Mouse (Mus musculus): Measurements from ENCODE around the gene Il31ra. TPM values are rescaled to one million over a fixed set of nuclear protein-coding genes. Genes with fewer than 3 reads are reported as not detected.
"Not testable (repeated sequence)": the region's sequence is repeated elsewhere in the genome, so short reads cannot be mapped to it uniquely, and the experiment has no call there.

Gene Il31ra
- polyA plus RNA-seq, 1 experiment from 2014 or later, result 0.06 TPM

- Histone ChIP-seq H3K4me3 (ENCODE audit: low read depth, low read length) (no peak overlapping the region), H3K27me3 (ENCODE audit: insufficient read depth, low read length) (no peaks in the 10 kb centered on the region), H3K4me2 (ENCODE audit: low read depth, low read length) (no peak overlapping the region), H3K36me3 (replicated peaks; ENCODE audit: insufficient read depth, low read length) (no peaks in the 10 kb centered on the region), H3K27ac (ENCODE audit: low read depth) (no peak overlapping the region), H3K9me3 (ENCODE audit: low read length) (no peaks in the 10 kb centered on the region), H3K4me1 (ENCODE audit: insufficient read depth) (no peaks in the 10 kb centered on the region), H3K9ac (replicated peaks) (no peak overlapping the region)
- WGBS (ENCODE audit: insufficient replicate concordance), result 41% methylated on average over 2 of the region's 2 CpGs
- no peak for TF ChIP-seq EP300 (IDR thresholded peaks at IDR 0.05; ENCODE audit: low read depth)
- TF ChIP-seq CTCF (IDR thresholded peaks at IDR 0.05; ENCODE audit: low read depth), result no peak
- no peak for DNase-seq
- no peak for ATAC-seq
These were observed 3.9 kb downstream of the Il31ra start for GRCm38 (mm10) chr13:112590254-112590653.

GRCm38 (mm10) chr13:112589625-112590024 lies 4.5 kb downstream of the Il31ra start:
- H3K4me3 ChIP-seq (ENCODE audit: low read depth, low read length), result no peak overlapping the region
- no peak overlapping the region for H3K9ac ChIP-seq (replicated peaks)
- TF ChIP-seq EP300 (IDR thresholded peaks at IDR 0.05; ENCODE audit: low read depth) (no peak), CTCF (IDR thresholded peaks at IDR 0.05; ENCODE audit: low read depth) (no peak)
- H3K4me2 ChIP-seq (ENCODE audit: low read depth, low read length), result no peak overlapping the region
- DNase-seq (no peak), ATAC-seq (no peak)
- H3K9me3 ChIP-seq (ENCODE audit: low read length), result no peaks in the 10 kb centered on the region
- H3K27ac ChIP-seq (ENCODE audit: low read depth), result no peak overlapping the region
- no peaks in the 10 kb centered on the region for H3K36me3 ChIP-seq (replicated peaks; ENCODE audit: insufficient read depth, low read length)
- H3K4me1 ChIP-seq (ENCODE audit: insufficient read depth), result no peaks in the 10 kb centered on the region
- no peaks in the 10 kb centered on the region for H3K27me3 ChIP-seq (ENCODE audit: insufficient read depth, low read length)

GRCm38 (mm10) chr13:112584556-112585237 lies 9.5 kb downstream of the Il31ra start:
- Histone ChIP-seq H3K4me3 (ENCODE audit: low read depth, low read length) (no peak overlapping the region), H3K27ac (ENCODE audit: low read depth) (no peak overlapping the region), H3K4me2 (ENCODE audit: low read depth, low read length) (no peak overlapping the region), H3K9ac (replicated peaks) (no peak overlapping the region), H3K36me3 (replicated peaks; ENCODE audit: insufficient read depth, low read length) (no peaks in the 10 kb centered on the region), H3K27me3 (ENCODE audit: insufficient read depth, low read length) (no peaks in the 10 kb centered on the region), H3K9me3 (ENCODE audit: low read length) (no peaks in the 10 kb centered on the region), H3K4me1 (ENCODE audit: insufficient read depth) (no peaks in the 10 kb centered on the region)
- TF ChIP-seq EP300 (IDR thresholded peaks at IDR 0.05; ENCODE audit: low read depth) (no peak), CTCF (IDR thresholded peaks at IDR 0.05; ENCODE audit: low read depth) (no peak)
- no peak for DNase-seq
- 54% methylated on average over 7 of the region's 7 CpGs for WGBS (ENCODE audit: insufficient replicate concordance)
- no peak for ATAC-seq

- Histone ChIP-seq H3K36me3 (replicated peaks; ENCODE audit: insufficient read depth, low read length) (no peaks in the 10 kb centered on the region), H3K4me2 (ENCODE audit: low read depth, low read length) (no peak overlapping the region), H3K27ac (ENCODE audit: low read depth) (no peak overlapping the region), H3K27me3 (ENCODE audit: insufficient read depth, low read length) (no peaks in the 10 kb centered on the region), H3K9me3 (ENCODE audit: low read length) (no peaks in the 10 kb centered on the region), H3K9ac (replicated peaks) (no peak overlapping the region), H3K4me1 (ENCODE audit: insufficient read depth) (no peaks in the 10 kb centered on the region), H3K4me3 (ENCODE audit: low read depth, low read length) (no peak overlapping the region)
- ATAC-seq (no peak), DNase-seq (no peak)
- TF ChIP-seq CTCF (IDR thresholded peaks at IDR 0.05; ENCODE audit: low read depth), result no peak
- TF ChIP-seq EP300 (IDR thresholded peaks at IDR 0.05; ENCODE audit: low read depth), result no peak
- WGBS (ENCODE audit: insufficient replicate concordance), result 78% methylated on average over 8 of the region's 8 CpGs
These were observed 11.9 kb downstream of the Il31ra start for GRCm38 (mm10) chr13:112582291-112582690.

- DNase-seq, result no peak
- H3K4me3 ChIP-seq (ENCODE audit: low read depth, low read length), result no peak overlapping the region
- no peak overlapping the region for H3K9ac ChIP-seq (replicated peaks)
- no peak overlapping the region for H3K27ac ChIP-seq (ENCODE audit: low read depth)
- no peak for TF ChIP-seq EP300 (IDR thresholded peaks at IDR 0.05; ENCODE audit: low read depth)
- H3K36me3 ChIP-seq (replicated peaks; ENCODE audit: insufficient read depth, low read length), result no peaks in the 10 kb centered on the region
- 86% methylated on average over 3 of the region's 3 CpGs for WGBS (ENCODE audit: insufficient replicate concordance)
- no peak overlapping the region for H3K4me2 ChIP-seq (ENCODE audit: low read depth, low read length)
- no peak for ATAC-seq
- no peaks in the 10 kb centered on the region for H3K27me3 ChIP-seq (ENCODE audit: insufficient read depth, low read length)
- no peaks in the 10 kb centered on the region for H3K4me1 ChIP-seq (ENCODE audit: insufficient read depth)
- no peaks in the 10 kb centered on the region for H3K9me3 ChIP-seq (ENCODE audit: low read length)
These were observed 12.4 kb downstream of the Il31ra start for GRCm38 (mm10) chr13:112581796-112582195.

GRCm38 (mm10) chr13:112580590-112581320 lies 13.4 kb downstream of the Il31ra start:
- Histone ChIP-seq H3K9me3 (ENCODE audit: low read length) (no peaks in the 10 kb centered on the region), H3K4me2 (ENCODE audit: low read depth, low read length) (no peak overlapping the region), H3K27me3 (ENCODE audit: insufficient read depth, low read length) (no peaks in the 10 kb centered on the region), H3K27ac (ENCODE audit: low read depth) (no peak overlapping the region), H3K4me1 (ENCODE audit: insufficient read depth) (no peaks in the 10 kb centered on the region), H3K4me3 (ENCODE audit: low read depth, low read length) (no peak overlapping the region), H3K36me3 (replicated peaks; ENCODE audit: insufficient read depth, low read length) (no peaks in the 10 kb centered on the region), H3K9ac (replicated peaks) (no peak overlapping the region)
- TF ChIP-seq CTCF (IDR thresholded peaks at IDR 0.05; ENCODE audit: low read depth), result no peak
- 0 out of 2 replicates have a peak, but pooled peaks have one; percentile 37 for TF ChIP-seq EP300 (IDR thresholded peaks at IDR 0.05; ENCODE audit: low read depth)
- DNase-seq (no peak), ATAC-seq (no peak)
- WGBS (ENCODE audit: insufficient replicate concordance), result 56% methylated on average over 11 of the region's 11 CpGs

- H3K9me3 ChIP-seq (ENCODE audit: low read length); DNase-seq; H3K36me3 ChIP-seq (replicated peaks; ENCODE audit: insufficient read depth, low read length); H3K4me1 ChIP-seq (ENCODE audit: insufficient read depth); H3K27me3 ChIP-seq (ENCODE audit: insufficient read depth, low read length); H3K4me3 ChIP-seq (ENCODE audit: low read depth, low read length); H3K27ac ChIP-seq (ENCODE audit: low read depth); ATAC-seq; H3K9ac ChIP-seq (replicated peaks); H3K4me2 ChIP-seq (ENCODE audit: low read depth, low read length): not testable (repeated sequence)
- WGBS (ENCODE audit: insufficient replicate concordance), result 72% methylated on average over 11 of the region's 11 CpGs
These were observed 16.1 kb downstream of the Il31ra start for GRCm38 (mm10) chr13:112578041-112578440.
